Mouse (Mus musculus) regulatory T cell (primary cell): ENCODE results near the gene Ube2z.

Source experiments
- in situ Hi-C: fragments of 300-600 bp; cut with MboI, MseI; formaldehyde crosslinking; loops from one replicate; pipeline ENCODE4 v1.15.1; 2025; ENCODE audit warnings: high pct_unique_total_duplicates

Ube2z gene

DNA sequence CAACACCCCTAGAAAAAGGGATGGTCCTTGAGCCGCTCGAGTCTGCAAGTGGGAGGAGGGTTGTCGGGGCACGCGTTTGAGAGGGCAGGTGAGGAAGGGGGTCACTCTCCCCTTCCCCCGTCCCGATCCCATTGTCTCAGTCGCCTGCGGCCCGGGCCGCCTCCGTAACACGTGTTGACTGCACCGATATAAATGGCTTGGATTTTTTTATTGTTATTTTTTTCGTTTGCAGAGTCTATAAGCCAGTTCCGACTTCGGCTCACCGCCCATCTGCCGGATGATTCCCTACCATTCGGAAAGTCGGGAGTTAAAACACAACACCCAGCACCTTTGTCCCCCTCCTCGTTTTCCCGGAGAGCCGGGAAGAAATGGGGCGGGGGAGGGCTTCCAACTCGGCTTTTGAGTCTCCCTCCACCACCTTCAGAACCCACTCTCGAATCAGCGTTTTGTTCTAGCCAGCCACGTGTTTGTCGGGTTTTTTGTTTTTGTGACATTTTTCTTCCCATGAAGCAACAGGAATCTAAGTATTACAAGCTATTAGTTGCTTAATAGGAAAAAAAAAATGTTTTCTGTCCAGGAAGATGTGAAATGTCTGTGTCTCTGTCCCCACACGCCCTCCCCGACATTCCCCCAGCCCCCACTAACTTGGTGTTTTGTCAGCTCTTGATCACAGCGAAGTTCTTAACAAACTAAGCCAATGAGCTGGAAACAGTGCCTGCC lies 57.5 kb downstream of the Ube2z start:
- in situ Hi-C loops: no loop called here

DNA sequence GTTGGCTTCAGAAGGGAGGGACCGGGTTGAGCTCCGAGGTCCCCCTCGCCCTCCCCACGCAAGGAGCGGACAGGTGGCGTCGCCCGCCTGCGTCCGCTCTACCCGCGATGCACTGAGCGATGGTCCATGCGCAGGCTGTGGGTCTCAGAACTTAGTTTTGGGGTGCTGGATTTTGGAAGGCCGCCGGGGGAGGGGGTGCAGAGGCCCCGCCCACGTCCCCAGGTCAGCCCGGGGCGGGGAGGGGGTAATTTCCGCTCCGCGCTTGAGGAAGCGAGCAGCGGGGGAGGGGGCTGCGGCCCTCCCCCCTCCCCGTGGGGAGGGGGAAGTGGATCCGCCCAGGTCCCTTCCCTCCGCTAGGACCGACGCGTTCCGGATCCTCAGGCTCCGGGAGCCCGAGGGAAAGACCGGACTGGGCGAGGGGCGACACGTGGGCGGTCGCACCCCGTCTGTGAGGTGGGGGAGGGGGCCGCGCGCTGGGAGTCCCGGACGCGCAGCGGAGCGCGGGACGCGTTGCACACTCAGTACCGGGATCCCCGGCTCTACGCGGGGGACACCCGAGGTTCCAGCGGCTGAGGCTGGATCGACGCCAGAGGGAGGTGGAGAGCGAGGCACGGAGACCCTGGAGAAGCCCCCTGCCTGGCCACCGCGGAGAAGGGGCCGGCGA lies 58.2 kb downstream of the Ube2z start:
- in situ Hi-C loops: no loop called here

DNA sequence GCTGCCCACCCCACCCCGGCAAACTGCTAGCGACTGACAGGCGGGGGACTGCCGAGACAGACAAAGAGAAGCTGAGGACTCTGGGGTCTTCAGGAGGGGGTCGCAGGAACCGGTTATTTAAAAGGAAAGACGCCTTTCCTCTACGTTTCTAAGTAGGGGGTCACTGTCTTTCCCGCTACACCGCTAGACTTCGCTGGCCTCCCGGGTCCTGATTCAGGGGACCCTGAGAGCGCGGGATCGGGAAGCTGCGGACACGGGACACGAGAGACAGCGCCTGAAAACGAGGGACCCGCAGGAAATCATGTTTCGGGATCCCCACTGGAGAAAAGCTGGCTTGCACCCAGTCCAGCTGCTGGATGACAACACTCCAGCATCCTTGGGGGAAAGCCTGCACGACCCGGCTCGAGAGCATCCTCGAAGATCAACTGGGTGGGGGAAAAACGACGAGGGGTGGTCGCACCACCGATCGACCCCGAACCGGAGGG lies 58.8 kb downstream of the Ube2z start:
- in situ Hi-C loops: no loop called here

DNA sequence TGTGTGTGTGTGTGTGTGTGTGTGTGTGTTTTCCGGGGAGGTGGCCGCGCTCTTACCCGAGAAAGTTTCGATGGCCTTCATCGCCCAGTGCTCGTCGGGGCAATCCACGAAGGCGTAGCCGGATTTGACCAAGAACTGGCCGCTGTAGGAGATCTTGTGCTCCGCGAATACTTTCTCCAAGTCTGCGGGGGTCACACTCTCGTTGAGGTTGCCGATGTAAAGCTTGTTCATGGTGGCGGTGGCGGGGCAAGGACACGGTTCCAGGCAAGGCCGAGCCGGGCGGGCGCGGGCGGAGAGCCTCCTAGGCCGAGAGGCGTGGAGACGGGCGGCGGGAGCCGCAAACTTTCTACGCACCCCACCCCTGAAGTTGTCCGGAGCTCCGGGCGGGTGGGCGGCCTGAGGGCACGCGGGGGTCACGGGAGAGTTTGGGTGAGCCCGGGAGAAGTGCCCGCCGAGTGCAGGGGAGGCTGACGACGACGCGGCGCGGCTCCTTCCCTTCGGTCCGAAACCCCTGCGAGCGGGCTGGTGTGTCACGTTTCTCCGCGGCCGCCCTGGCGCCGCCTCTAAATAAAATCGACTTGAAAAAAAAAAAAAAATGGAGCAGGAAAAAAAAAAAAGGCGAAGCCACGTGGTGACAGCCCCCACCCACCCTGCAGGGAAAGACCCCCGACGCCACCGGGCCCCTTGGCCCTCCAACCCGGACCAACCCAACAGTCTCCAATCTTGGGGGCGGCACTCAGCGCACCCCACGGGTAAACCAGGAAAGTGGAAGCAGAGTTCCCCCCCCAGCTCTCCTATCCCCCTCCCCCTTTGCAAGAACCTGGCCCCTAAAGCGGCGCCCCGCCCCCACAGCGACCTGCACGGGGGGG lies 59.6 kb downstream of the Ube2z start, which contains the start of gene Igf2bp1:
Gene Igf2bp1 (minus strand): TSS at position 538 of the 869 bp plus-strand sequence.
- in situ Hi-C loops: no loop called here

DNA sequence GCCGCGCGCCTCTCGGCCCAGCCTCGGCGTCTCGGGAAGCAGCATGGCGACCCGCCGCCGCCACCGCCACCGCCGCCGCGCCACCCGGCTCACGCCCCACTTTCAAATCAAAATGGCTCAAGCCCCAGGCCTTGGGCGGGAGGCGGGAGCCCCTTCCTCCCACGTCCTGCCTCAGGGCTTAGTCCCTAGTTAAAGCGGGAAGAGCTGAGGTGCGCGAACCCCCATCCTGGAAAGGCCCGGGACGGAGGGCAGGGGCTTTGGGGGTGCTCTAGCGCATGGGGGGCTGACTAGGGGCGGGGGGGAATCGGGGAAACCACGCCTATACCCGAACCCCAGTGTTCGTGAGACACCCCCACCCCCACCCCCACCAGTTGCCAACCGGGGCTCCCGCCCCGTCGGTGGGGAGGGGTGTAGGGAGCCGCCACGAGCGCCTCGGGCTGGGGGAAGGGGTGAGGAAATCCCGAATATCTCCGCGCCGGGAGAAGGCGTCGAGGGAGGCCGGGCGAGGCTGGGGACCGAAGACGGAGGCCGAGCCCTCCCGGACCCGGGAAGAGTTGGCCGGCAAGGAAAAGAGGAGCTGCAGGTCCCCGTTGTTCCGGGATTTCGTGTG lies 60.3 kb downstream of the Ube2z start:
- in situ Hi-C loops: no loop called here

DNA sequence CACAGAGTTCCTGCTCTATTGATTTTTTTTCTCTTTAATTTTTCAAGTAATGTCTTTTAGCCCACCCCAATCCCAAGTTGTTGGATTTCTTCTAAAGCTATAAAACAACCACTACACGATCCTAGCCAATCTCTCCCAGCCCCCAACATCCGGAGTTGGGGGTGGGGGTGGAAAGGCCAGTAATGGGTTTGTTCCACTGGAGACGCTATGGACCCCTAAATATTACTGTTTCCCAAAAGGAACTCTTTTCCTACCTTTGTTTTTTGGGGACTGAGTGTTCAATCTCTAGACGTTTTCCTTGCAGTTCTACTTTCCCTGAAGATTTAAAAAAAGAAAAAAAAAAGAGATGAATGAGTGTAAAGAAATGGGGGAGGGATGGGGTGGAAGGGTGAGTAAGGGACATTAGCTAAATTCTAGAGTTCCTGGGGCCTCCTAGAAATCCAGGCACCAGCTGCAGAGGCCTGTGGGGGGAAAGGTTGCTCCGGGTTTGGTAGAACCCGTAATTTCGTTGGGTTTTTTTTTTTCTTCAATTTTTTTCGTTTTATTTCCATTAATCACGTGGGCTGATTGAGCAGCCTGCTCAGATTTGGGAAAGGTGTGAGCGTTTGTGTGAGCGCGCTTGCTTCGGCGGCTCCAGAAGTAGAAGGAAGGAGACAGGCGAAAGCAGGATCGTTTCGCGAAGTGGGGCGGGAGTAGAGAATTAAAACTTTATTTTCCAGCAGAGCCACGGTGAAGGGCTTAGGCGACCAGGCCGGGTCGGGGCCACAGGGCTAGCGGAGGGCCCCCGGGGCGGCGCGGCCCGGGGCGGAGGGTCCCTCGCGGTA lies 61.0 kb downstream of the Ube2z start:
- in situ Hi-C loops: no loop called here

DNA sequence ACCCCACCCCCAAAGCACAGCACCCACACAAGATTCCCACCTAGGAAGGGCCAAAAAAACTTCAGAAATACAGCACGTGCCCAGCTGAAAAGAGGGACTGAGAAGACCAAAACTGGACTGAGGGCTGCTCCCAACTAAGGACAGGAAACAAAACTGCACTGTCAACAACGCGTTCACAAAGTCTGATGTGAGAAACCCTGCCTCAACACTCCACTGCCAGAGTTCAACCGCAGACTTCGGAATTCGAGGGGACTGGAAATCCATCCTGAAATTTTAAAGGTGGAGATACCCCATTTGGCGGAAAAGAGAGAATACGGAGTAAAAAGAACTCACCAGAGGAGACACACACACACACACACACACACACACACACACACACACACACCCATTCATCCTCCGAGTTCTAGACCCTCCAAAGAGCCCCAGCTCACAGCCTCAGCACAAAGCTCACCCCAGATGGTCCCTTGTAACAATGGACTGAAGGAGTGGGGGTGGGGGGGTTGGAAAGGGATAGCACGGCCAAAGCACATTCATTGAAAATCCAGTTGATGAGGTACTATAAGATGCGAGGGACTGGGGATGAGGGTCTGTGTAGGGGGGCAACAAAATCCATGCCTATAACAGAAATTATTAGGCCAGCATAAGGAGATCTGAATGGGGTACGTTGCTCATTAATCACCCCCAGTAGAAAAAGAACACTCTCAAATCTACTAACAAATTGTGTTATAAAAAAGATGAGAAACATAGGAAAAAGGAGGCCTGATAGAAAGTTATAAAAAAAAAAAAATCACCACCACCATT lies 61.9 kb downstream of the Ube2z start:
- in situ Hi-C loops: no loop called here
